Mouse (Mus musculus): ENCODE results near the gene Mtrex.

DNA sequence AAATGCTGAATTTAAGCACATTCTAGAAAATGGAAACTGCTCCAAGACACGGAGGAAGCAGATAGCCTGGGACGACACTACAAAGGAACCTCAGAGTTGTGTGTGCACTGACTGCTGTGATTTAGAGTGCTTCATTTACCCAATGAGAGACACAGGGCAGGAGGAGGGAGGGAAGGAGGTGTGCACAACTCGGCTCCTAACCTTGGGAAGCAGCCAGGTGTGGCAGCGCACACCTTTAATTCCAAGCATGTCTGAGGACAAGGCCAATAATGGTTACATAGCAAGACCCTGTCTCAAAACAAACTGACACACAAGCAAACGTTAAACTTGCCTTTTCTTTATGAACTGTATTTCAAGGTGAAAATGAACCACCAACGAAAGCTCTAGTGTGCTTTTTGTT is 1.9 kb downstream of the Mtrex start:
- TF ChIP-seq CTCF (IDR thresholded peaks at IDR 0.05; ENCODE audit: control insufficient read depth, insufficient read depth, insufficient replicate concordance, low read depth, low read length): no peak
- TF ChIP-seq POLR2A (IDR thresholded peaks at IDR 0.05; ENCODE audit: control insufficient read depth, low read depth, low read length): no peak
